Mouse (Mus musculus) left cerebral cortex, postnatal 36 days (tissue): ENCODE measurements at regions not wholly inside any gene's neighbourhood (a gene's known extent, or its start where the extent isn't known, plus 50 kb on each side); places are given as distances from the start of the nearest gene placed in this dataset.

Experiments
- DNase-seq, 2 experiments: peaks; one replicate each; pipeline ENCODE4 v3.0.0; 2021 to 2022; ENCODE audit warnings: low spot score in 2 of 2, mixed read lengths in 1 of 2
- intact Hi-C: fragments of 180-260 bp; cut with DNase I; formaldehyde crosslinking; loops from one replicate; pipeline ENCODE4 v1.15.1; 2025

GRCm38 (mm10) chr2:47424910-47425309, 1389.0 kb upstream of the Acvr2a start:
- peak in 1 of 2 experiments; percentile 3 for DNase-seq
- intact Hi-C loops: no loop called here

GRCm38 (mm10) chr2:47429843-47430242, 1384.1 kb upstream of the Acvr2a start:
- no peak for DNase-seq
- intact Hi-C loops: no loop called here

GRCm38 (mm10) chr2:47466043-47466442, 1347.9 kb upstream of the Acvr2a start:
- no peak for DNase-seq
- intact Hi-C loops: no loop called here

- intact Hi-C loops: loop anchor here (2.0 kb wide), 1 partner anchor 1395 kb away; no protein-coding TSS in a partner anchor
- DNase-seq: peak; percentile 6 to 9
Measured at GRCm38 (mm10) chr2:47491874-47492539, 1321.9 kb upstream of the Acvr2a start.
